Mouse (Mus musculus) midbrain, postnatal 0 days (tissue): ENCODE measurements around the gene Gbx2. TPM values are rescaled to one million over a fixed set of nuclear protein-coding genes. Genes with fewer than 3 reads are reported as not detected.

ENCODE experiments used
- ATAC-seq: fragments of 200-750 bp; cut with Nextera tagmentation; 2 replicates; pipeline ENCODE4 v1.8.0; 2017; ENCODE audit warnings: moderate number of reproducible peaks, mild to moderate bottlenecking, moderate TSS enrichment, moderate library complexity; ENCODE audit not compliant: low FRiP score
- DNase-seq: peaks from one replicate; pipeline ENCODE4 v3.0.0-alpha.2; 2015; ENCODE audit warnings: low spot score
- H3K27ac ChIP-seq: fragments of 300-500 bp; sonication (generic); 2 replicates; pipeline ENCODE4 v1.5.1; 2014; ENCODE audit warnings: low read depth, mild to moderate bottlenecking, low read length, mixed read lengths
- H3K27me3 ChIP-seq: fragments of 300-500 bp; sonication (generic); 2 replicates; pipeline ENCODE4 v1.6.1; 2014; ENCODE audit warnings: low read length, control low read depth, mixed read lengths; ENCODE audit not compliant: insufficient read depth
- H3K36me3 ChIP-seq: fragments of 300-500 bp; sonication (generic); 2 replicates; pipeline ENCODE4 v1.6.1; 2014; ENCODE audit warnings: low read length, control low read depth, mixed read lengths; ENCODE audit not compliant: insufficient read depth
- H3K4me1 ChIP-seq: fragments of 300-500 bp; sonication (generic); 2 replicates; pipeline ENCODE4 v1.6.1; 2014; ENCODE audit warnings: mild to moderate bottlenecking, control low read depth, antibody characterized with exemption, low read length, mixed read lengths; ENCODE audit not compliant: insufficient read depth
- H3K4me2 ChIP-seq: fragments of 300-500 bp; sonication (generic); 2 replicates; pipeline ENCODE4 v1.6.1; 2014; ENCODE audit warnings: low read depth, mild to moderate bottlenecking, low read length, mixed read lengths; ENCODE audit not compliant: poor library complexity, severe bottlenecking
- H3K4me3 ChIP-seq: fragments of 300-500 bp; sonication (generic); 2 replicates; pipeline ENCODE4 v1.5.1; 2014; ENCODE audit warnings: low read depth, mild to moderate bottlenecking, low read length, moderate library complexity
- H3K9ac ChIP-seq: fragments of 300-500 bp; sonication (generic); replicated peaks from 2 replicates; pipeline ENCODE4 v1.6.1; 2014; ENCODE audit warnings: mild to moderate bottlenecking, low read length, moderate library complexity, mixed read lengths; ENCODE audit not compliant: poor library complexity, severe bottlenecking
- H3K9me3 ChIP-seq: fragments of 300-500 bp; sonication (generic); 2 replicates; pipeline ENCODE4 v1.6.1; 2016; ENCODE audit warnings: low read length, control low read depth
- CTCF ChIP-seq: IDR thresholded peaks from 2 replicates; pipeline ENCODE4 v1.5.1; 2016; ENCODE audit warnings: antibody characterized with exemption, mild to moderate bottlenecking
- WGBS: fragments of 180-500 bp; shearing (Covaris S2); extraction: QIAGEN DNeasy Blood & Tissue Kit; methylation state at CpG from one replicate; pipeline ENCODE4 v1.1.7; 2014; 5-methylcytosine and 5-hydroxymethylcytosine counted together
- polyA plus RNA-seq: library from polyadenylated mRNA; unstranded; fragments of >200 nt; fragmentation: Nextera tagmentation; extraction: Ambion mirVana; gene quantifications from 2 replicates; pipeline ENCODE4 v1.2.1, GENCODE M21; 2015
- total RNA-seq: library from RNA; depleted of rRNA; stranded (reverse); fragments of >200 nt; gene quantifications from 2 replicates; pipeline ENCODE4 v1.2.3, GENCODE M21; 2014

The Gbx2 gene
- total and polyA plus RNA-seq, 2 experiments from 2014 or later, result 9.9 to 22.8 TPM

GRCm38 (mm10) chr1:89933786-89934185 lies 2.8 kb upstream of the Gbx2 start:
- DNase-seq (no peak), ATAC-seq (no peak)
- no peak overlapping the region for H3K9ac ChIP-seq
- 1% methylated on average over 21 of the region's 21 CpGs for WGBS
- H3K36me3 ChIP-seq, result no peaks in the 10 kb centered on the region
- peaks cover 66% of the 10 kb centered on the region for H3K27me3 ChIP-seq
- H3K4me1 ChIP-seq, result peaks cover 9% of the 10 kb centered on the region
- no peak overlapping the region for H3K4me2 ChIP-seq
- H3K27ac ChIP-seq, result no peak overlapping the region
- H3K9me3 ChIP-seq, result no peaks in the 10 kb centered on the region
- no peak overlapping the region for H3K4me3 ChIP-seq
- TF ChIP-seq CTCF, result no peak

GRCm38 (mm10) chr1:89933028-89933427 lies 2.0 kb upstream of the Gbx2 start:
- H3K4me2 ChIP-seq, result no peak overlapping the region
- no peak overlapping the region for H3K4me3 ChIP-seq
- H3K36me3 ChIP-seq, result no peaks in the 10 kb centered on the region
- no peak for DNase-seq
- 5% methylated on average over 6 of the region's 6 CpGs for WGBS
- H3K27me3 ChIP-seq, result peaks cover 66% of the 10 kb centered on the region
- no peak overlapping the region for H3K27ac ChIP-seq
- no peak overlapping the region for H3K9ac ChIP-seq
- ATAC-seq, result no peak
- no peak for TF ChIP-seq CTCF
- peaks cover 9% of the 10 kb centered on the region for H3K4me1 ChIP-seq
- H3K9me3 ChIP-seq, result no peaks in the 10 kb centered on the region

GRCm38 (mm10) chr1:89932616-89933015 lies 1.6 kb upstream of the Gbx2 start:
- Histone ChIP-seq H3K4me2 (no peak overlapping the region), H3K27ac (no peak overlapping the region), H3K36me3 (no peaks in the 10 kb centered on the region), H3K27me3 (peaks cover 66% of the 10 kb centered on the region), H3K4me3 (no peak overlapping the region), H3K9me3 (no peaks in the 10 kb centered on the region), H3K9ac (no peak overlapping the region), H3K4me1 (peaks cover 9% of the 10 kb centered on the region)
- WGBS, result 2% methylated on average over 16 of the region's 16 CpGs
- DNase-seq (no peak), ATAC-seq (no peak)
- TF ChIP-seq CTCF, result no peak

- Histone ChIP-seq H3K9ac (no peak overlapping the region), H3K9me3 (no peaks in the 10 kb centered on the region), H3K4me3 (no peak overlapping the region; the same call in 1 of the 2 replicates), H3K4me2 (no peak overlapping the region), H3K27ac (no peak overlapping the region), H3K27me3 (peaks cover 66% of the 10 kb centered on the region), H3K4me1 (peaks cover 9% of the 10 kb centered on the region), H3K36me3 (no peaks in the 10 kb centered on the region)
- DNase-seq (no peak), ATAC-seq (no peak)
- no peak for TF ChIP-seq CTCF
- WGBS, result 2% methylated on average over 19 of the region's 19 CpGs
Measured at GRCm38 (mm10) chr1:89932021-89932423, 1.0 kb upstream of the Gbx2 start.

- Histone ChIP-seq H3K4me2 (peak overlapping the region; percentile 44), H3K9ac (no peak overlapping the region), H3K36me3 (no peaks in the 10 kb centered on the region), H3K27ac (no peak overlapping the region), H3K4me1 (peaks cover 9% of the 10 kb centered on the region), H3K27me3 (peaks cover 62% of the 10 kb centered on the region), H3K9me3 (no peaks in the 10 kb centered on the region), H3K4me3 (peak overlapping the region; percentile 26)
- ATAC-seq (no peak), DNase-seq (no peak)
- under 1% methylated on average over 30 of the region's 45 CpGs for WGBS
- TF ChIP-seq CTCF, result no peak
Measured at GRCm38 (mm10) chr1:89930551-89930950, 428 bp downstream of the Gbx2 start.

- no peak overlapping the region for H3K9ac ChIP-seq
- peak overlapping the region; percentile 26 for H3K4me3 ChIP-seq
- no peaks in the 10 kb centered on the region for H3K9me3 ChIP-seq
- ATAC-seq (no peak), DNase-seq (no peak)
- peaks cover 9% of the 10 kb centered on the region for H3K4me1 ChIP-seq
- no peak overlapping the region for H3K27ac ChIP-seq
- TF ChIP-seq CTCF, result no peak
- H3K36me3 ChIP-seq, result no peaks in the 10 kb centered on the region
- under 1% methylated on average over 55 of the region's 55 CpGs for WGBS
- peak overlapping the region; percentile 44 for H3K4me2 ChIP-seq
- peaks cover 61% of the 10 kb centered on the region for H3K27me3 ChIP-seq
Measured at GRCm38 (mm10) chr1:89929721-89930505, 1.1 kb downstream of the Gbx2 start.
